ENCODE assay signal across 21 mouse cellular contexts in the genomic region with DNA sequence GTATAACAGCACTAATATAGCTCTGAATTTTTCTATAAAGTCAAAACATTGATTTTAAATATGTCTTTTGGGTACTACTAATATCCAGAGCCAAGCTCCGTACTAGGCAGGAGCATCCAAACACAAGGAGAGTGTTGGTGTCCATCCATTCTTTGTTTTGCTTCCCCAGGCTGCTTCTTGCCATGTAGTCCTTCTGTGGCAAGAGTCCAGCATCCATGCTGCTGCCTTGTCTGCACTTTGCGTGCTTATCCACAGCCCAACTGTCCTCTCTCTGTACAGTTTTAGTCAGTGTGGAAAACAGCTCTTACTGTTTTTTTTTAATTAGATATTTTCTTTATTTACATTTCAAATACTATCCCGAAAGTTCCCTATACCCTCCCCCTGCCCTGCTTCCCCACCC. TPM values are rescaled to one million over a fixed set of nuclear protein-coding genes. Genes with fewer than 3 reads are reported as not detected.
DNase-seq lines count a peak whose midpoint lies in the region; ATAC-seq lines count a peak whose summit lies in the region.
"Had no signal": no experiment of that assay in that cellular context is flagged by ENCODE, and none has a peak within 500 bp of the region (broad histone marks: within the 10 kb centered on the region; RNA-seq: fewer than 3 reads in every experiment).

No protein-coding gene starts in this region.

- intact Hi-C loops in left cerebral cortex, postnatal 4 days (cut with DNase I) = no loop called here
- intact Hi-C loops in left cerebral cortex, postnatal 36 days (cut with DNase I) = no loop called here

- ATAC-seq in cerebellum, adult (ENCODE audit: insufficient number of reproducible peaks, low FRiP score, low TSS enrichment) = no peak
- ATAC-seq: activated CD4-positive, CD25-positive, alpha-beta regulatory T cell, adult 4 months; Patski had no signal

- peak; percentile 3 for DNase-seq in cerebellum, adult 9-11 months
- no peak for DNase-seq in cerebellum, adult 18-20 months
- peak; percentile 56 to 69 for DNase-seq in cerebellum, postnatal 10 days
- no peak for DNase-seq in cerebellum, adult 8-10 months
- peak; percentile 51 to 63 for DNase-seq in cerebellum, postnatal 14 days
- peak; percentile 19 for DNase-seq in left cerebral cortex, postnatal 4 days
- no peak for DNase-seq in left cerebral cortex, postnatal 36 days (ENCODE audit: low spot score in 2 of 2)
- DNase-seq: adrenal gland, adult 2 months; adrenal gland, adult 8-10 months; adrenal gland, postnatal 10 days; adrenal gland, postnatal 14 days; adrenal gland, postnatal 25 days; adrenal gland, postnatal 36 days; B cell, adult 2 months; cerebellum, adult 11 months; cerebellum, adult 11-12 months had no signal

RNA-seq across cellular contexts. Expression of gene Ccdc150, which starts 30.2 kb away (rescaled TPM):
- under 1 TPM; 0.16 to 0.28 TPM for total RNA-seq in left cerebral cortex, postnatal 4 days (2021)
- not detected for total RNA-seq in left cerebral cortex, postnatal 36 days (2021)
- total RNA-seq: adrenal gland, adult 18-20 months; adrenal gland, postnatal 14 days; adrenal gland, postnatal 25 days; CH12.LX had no signal

Comparison
In these comparisons a context has a peak if more than half of its experiments do, and no peak if none do; other contexts are left out.
1. DNase-seq: peak in cerebellum, adult 9-11 months (single experiment), cerebellum, postnatal 10 days (2 of 2), cerebellum, postnatal 14 days (2 of 2) and left cerebral cortex, postnatal 4 days (single experiment); none in cerebellum, adult 18-20 months (0 of 2), cerebellum, adult 8-10 months (single experiment) and left cerebral cortex, postnatal 36 days (0 of 2).